Mouse (Mus musculus) c-Kit-positive CD71-negative TER-119-negative erythroid progenitor cells, embryonic 14.5 days (primary cell): ENCODE data around the gene Elfn2.

Source experiments
- DNase-seq: peaks from one replicate; pipeline ENCODE4 v3.0.0-alpha.2; 2013; ENCODE audit warnings: low read depth

Elfn2 gene

GRCm38 (mm10) chr15:78681781-78682180 lies 36.8 kb downstream of the Elfn2 start:
- no peak for DNase-seq

- DNase-seq: no peak
Measured at GRCm38 (mm10) chr15:78681301-78681700, 37.3 kb downstream of the Elfn2 start.

- no peak for DNase-seq
Measured at GRCm38 (mm10) chr15:78680291-78680690, 38.3 kb downstream of the Elfn2 start.

- no peak for DNase-seq
Measured at GRCm38 (mm10) chr15:78677708-78678107, 40.9 kb downstream of the Elfn2 start.

- no peak for DNase-seq
Measured at GRCm38 (mm10) chr15:78677015-78677414, 41.6 kb downstream of the Elfn2 start.

GRCm38 (mm10) chr15:78674912-78675412 lies 43.6 kb downstream of the Elfn2 start:
- DNase-seq: no peak

GRCm38 (mm10) chr15:78673436-78673835 lies 45.1 kb downstream of the Elfn2 start:
- DNase-seq: no peak

GRCm38 (mm10) chr15:78670341-78670740 lies 48.2 kb downstream of the Elfn2 start:
- no peak for DNase-seq

- DNase-seq: no peak
Measured at GRCm38 (mm10) chr15:78669221-78669871, 49.2 kb downstream of the Elfn2 start.

GRCm38 (mm10) chr15:78664268-78664667 lies 54.3 kb downstream of the Elfn2 start:
- DNase-seq: no peak

- no peak for DNase-seq
Measured at GRCm38 (mm10) chr15:78651169-78651568, 67.4 kb downstream of the Elfn2 start.

GRCm38 (mm10) chr15:78647746-78648145 lies 70.8 kb downstream of the Elfn2 start:
- DNase-seq: no peak

GRCm38 (mm10) chr15:78644606-78645005 lies 74.0 kb downstream of the Elfn2 start:
- DNase-seq: no peak

- DNase-seq: no peak
Measured at GRCm38 (mm10) chr15:78643633-78644032, 74.9 kb downstream of the Elfn2 start.

- DNase-seq: no peak
Measured at GRCm38 (mm10) chr15:78635231-78635630, 83.3 kb downstream of the Elfn2 start.

- DNase-seq: no peak
Measured at GRCm38 (mm10) chr15:78634095-78634737, 84.4 kb downstream of the Elfn2 start.

- no peak for DNase-seq
Measured at GRCm38 (mm10) chr15:78633413-78633812, 85.2 kb downstream of the Elfn2 start.

- DNase-seq: no peak
Measured at GRCm38 (mm10) chr15:78632387-78632786, 86.2 kb downstream of the Elfn2 start.

GRCm38 (mm10) chr15:78626285-78626684 lies 92.3 kb downstream of the Elfn2 start:
- DNase-seq: no peak

GRCm38 (mm10) chr15:78624961-78625360 lies 93.6 kb downstream of the Elfn2 start:
- DNase-seq: no peak

GRCm38 (mm10) chr15:78624431-78624950 lies 94.1 kb downstream of the Elfn2 start:
- DNase-seq: no peak

GRCm38 (mm10) chr15:78623426-78623825 lies 95.1 kb downstream of the Elfn2 start:
- peak; percentile 40 for DNase-seq
